Mouse (Mus musculus): ENCODE measurements around the gene Ndc1. TPM values are rescaled to one million over a fixed set of nuclear protein-coding genes. Genes with fewer than 3 reads are reported as not detected.

The Ndc1 gene
- total RNA-seq, 2 experiments from 2014 or later = 7.4 to 8.0 TPM

Small RNAs within 50 kb of the gene (microRNA-seq; reads per million reads assigned to microRNA genes)
- 0 reads per million in 2 experiments for gene Gm24804

Other genes with a start within 250 kb of the Ndc1 start
- 10 to 100 TPM; 89.6 to 98.8 TPM for gene Tmem59, start 189.4 kb upstream of the Ndc1 start, total RNA-seq (2021)
- gene Tceanc2, start 188.7 kb upstream of the Ndc1 start, total RNA-seq (2021) = 10 to 100 TPM; 11.6 to 14.1 TPM
- not detected for gene Ldlrad1, start 158.6 kb upstream of the Ndc1 start, total RNA-seq (2021)
- 10 to 100 TPM; 12.6 to 14.7 TPM for gene Lrrc42, start 114.3 kb upstream of the Ndc1 start, total RNA-seq (2021)
- 10 to 100 TPM; 13.7 to 14.1 TPM for gene Hspb11, start 114.2 kb upstream of the Ndc1 start, total RNA-seq (2021)
- gene Dio1, start 60.6 kb upstream of the Ndc1 start, total RNA-seq (2021) = not detected
- 10 to 100 TPM; 12.0 to 12.7 TPM for gene Yipf1, start 53.4 kb upstream of the Ndc1 start, total RNA-seq (2021)
- under 1 TPM; 0.27 to 0.80 TPM for gene Glis1, start 66.8 kb downstream of the Ndc1 start, total RNA-seq (2021)

All from gastrocnemius, postnatal 14 days (tissue).